Mouse (Mus musculus) thymus, postnatal 0 days (tissue): ENCODE results near the gene Emc3. TPM values are rescaled to one million over a fixed set of nuclear protein-coding genes. Genes with fewer than 3 reads are reported as not detected.

Experiments
- microRNA-seq: library from miRNA; unstranded; fragments of <30 nt; microRNA quantifications from one replicate; pipeline ENCODE4, GENCODE M21; 2016; ENCODE audit warnings: borderline number of aligned reads
- polyA plus RNA-seq: library from polyadenylated mRNA; unstranded; fragments of >200 nt; fragmentation: Nextera tagmentation; extraction: Ambion mirVana; gene quantifications from 2 replicates; pipeline ENCODE4 v1.2.1, GENCODE M21; 2015

Gene Emc3
- polyA plus RNA-seq, 1 experiment from 2014 or later: 94.4 TPM

Small RNA genes within 50 kb of the gene (microRNA-seq; reads per million reads assigned to microRNA genes)
- not detected for gene Gm23365

Other genes with a start within 250 kb of the Emc3 start
- 0.14 and 0.48 TPM in 2 replicates for gene Cpne9, start 249.3 kb downstream of the Emc3 start, polyA plus RNA-seq
- 19.8 and 20.5 TPM in 2 replicates for gene Brpf1, start 224.5 kb downstream of the Emc3 start, polyA plus RNA-seq
- gene Ogg1, start 204.7 kb downstream of the Emc3 start, polyA plus RNA-seq: 14.1 and 14.3 TPM in 2 replicates
- gene Camk1, start 187.7 kb downstream of the Emc3 start, polyA plus RNA-seq: 10.9 and 12.7 TPM in 2 replicates
- 37.5 and 39.5 TPM in 2 replicates for gene Tada3, start 153.8 kb downstream of the Emc3 start, polyA plus RNA-seq
- 528 and 562 TPM in 2 replicates for gene Arpc4, start 153.5 kb downstream of the Emc3 start, polyA plus RNA-seq
- 4.6 and 7.2 TPM in 2 replicates for gene Ttll3, start 142.4 kb downstream of the Emc3 start, polyA plus RNA-seq
- 25.3 and 26.7 TPM in 2 replicates for gene Rpusd3, start 112.3 kb downstream of the Emc3 start, polyA plus RNA-seq
- 0.37 and 1.5 TPM in 2 replicates for gene Cidec, start 95.9 kb downstream of the Emc3 start, polyA plus RNA-seq
- gene Jagn1, start 89.1 kb downstream of the Emc3 start, polyA plus RNA-seq: 69.1 and 70.6 TPM in 2 replicates
- 6.0 and 7.9 TPM in 2 replicates for gene Il17re, start 73.2 kb downstream of the Emc3 start, polyA plus RNA-seq
- gene Il17rc, start 60.2 kb downstream of the Emc3 start, polyA plus RNA-seq: 5.0 and 6.5 TPM in 2 replicates
- 9.5 and 10.3 TPM in 2 replicates for gene Creld1, start 48.4 kb downstream of the Emc3 start, polyA plus RNA-seq
- 0.17 TPM in 2 replicates for gene Prrt3, start 29.7 kb downstream of the Emc3 start, polyA plus RNA-seq
- 10.2 and 11.2 TPM in 2 replicates for gene Fancd2, start within 50 bp of the Emc3 start, polyA plus RNA-seq
- gene Fancd2os, start 69.1 kb upstream of the Emc3 start, polyA plus RNA-seq: 0.25 TPM in 1 of 2 replicates, not detected in the other
- 267 and 274 TPM in 2 replicates for gene Brk1, start 73.1 kb upstream of the Emc3 start, polyA plus RNA-seq
- gene Vhl, start 92.3 kb upstream of the Emc3 start, polyA plus RNA-seq: 30.7 and 33.1 TPM in 2 replicates
- 2.2 and 2.7 TPM in 2 replicates for gene Irak2, start 106.8 kb upstream of the Emc3 start, polyA plus RNA-seq
- gene Tatdn2, start 165.4 kb upstream of the Emc3 start, polyA plus RNA-seq: 1.5 and 1.7 TPM in 2 replicates
- 0.59 and 0.81 TPM in 2 replicates for gene Ghrl, start 188.2 kb upstream of the Emc3 start, polyA plus RNA-seq
- gene Sec13, start 209.1 kb upstream of the Emc3 start, polyA plus RNA-seq: 223 and 234 TPM in 2 replicates